Mouse (Mus musculus) erythroblast, adult 5-6 weeks (primary cell): ENCODE data around the gene Rad23a. TPM values are rescaled to one million over a fixed set of nuclear protein-coding genes. Genes with fewer than 3 reads are reported as not detected.
A peak's percentile ranks its signal among the peaks of the same experiment; 100 is the strongest.
"Not testable (repeated sequence)": the region's sequence is repeated elsewhere in the genome, so short reads cannot be mapped to it uniquely, and the experiment has no call there.

Experiments used
- ATAC-seq: replicated peaks from 2 replicates; pipeline ENCODE4 v1.8.0; 2016; ENCODE audit warnings: moderate number of reproducible peaks, mild to moderate bottlenecking, moderate TSS enrichment, inconsistent platforms; ENCODE audit not compliant: poor library complexity, low FRiP score, severe bottlenecking
- total RNA-seq, 2 experiments: library from RNA; stranded (forward) in 1 of 2; stranded (reverse) in 1 of 2; fragments of 150-400 nt in 1 of 2; fragments of 200-764, 138-1000 nt in 1 of 2; gene quantifications; 2 replicates each; pipeline versions ENCODE4 v1.2.3 to v1.2.4; 2015 to 2017; ENCODE audit warnings: low replicate concordance in 2 of 2

The Rad23a gene
- total RNA-seq, 2 experiments from 2014 or later = 379 to 572 TPM

GRCm38 (mm10) chr8:84844397-84845070 is 4.1 kb upstream of the Rad23a start:
- no peak for ATAC-seq

- ATAC-seq = no peak
Measured at GRCm38 (mm10) chr8:84841514-84841913, 1.0 kb upstream of the Rad23a start.

GRCm38 (mm10) chr8:84839875-84840247 is 604 bp downstream of the Rad23a start:
- no peak for ATAC-seq

GRCm38 (mm10) chr8:84839411-84839810 is 1.1 kb downstream of the Rad23a start:
- ATAC-seq = no peak

GRCm38 (mm10) chr8:84838513-84838912 is 2.0 kb downstream of the Rad23a start:
- ATAC-seq = peak; percentile 74

- peak; percentile 11 for ATAC-seq
Measured at GRCm38 (mm10) chr8:84837912-84838470, 2.5 kb downstream of the Rad23a start.

GRCm38 (mm10) chr8:84837149-84837911 is 3.1 kb downstream of the Rad23a start:
- ATAC-seq = no peak

GRCm38 (mm10) chr8:84834866-84835855 is 5.3 kb downstream of the Rad23a start:
- no peak for ATAC-seq

- ATAC-seq = no peak
Measured at GRCm38 (mm10) chr8:84834002-84834865, 6.2 kb downstream of the Rad23a start.

GRCm38 (mm10) chr8:84832759-84833742 is 7.4 kb downstream of the Rad23a start:
- ATAC-seq = peak; percentile 15; the same call in 1 of the 2 replicates

GRCm38 (mm10) chr8:84832034-84832717 is 8.3 kb downstream of the Rad23a start:
- ATAC-seq = peak; percentile 72

- peak; percentile 71 for ATAC-seq
Measured at GRCm38 (mm10) chr8:84831490-84831889, 9.0 kb downstream of the Rad23a start, which contains the start of gene Gadd45gip1. Gadd45gip1 (plus strand) TSS chr8:84831522.

GRCm38 (mm10) chr8:84826518-84826917 is 13.9 kb downstream of the Rad23a start:
- not testable (repeated sequence) for ATAC-seq

- no peak for ATAC-seq
Measured at GRCm38 (mm10) chr8:84825636-84826035, 14.8 kb downstream of the Rad23a start.

GRCm38 (mm10) chr8:84823653-84824052 is 16.8 kb downstream of the Rad23a start:
- peak; percentile 96 for ATAC-seq

GRCm38 (mm10) chr8:84822723-84823122 is 17.7 kb downstream of the Rad23a start, which contains the start of gene Dand5:
Dand5 (minus strand) TSS chr8:84822823.
- no peak for ATAC-seq

- ATAC-seq = no peak
Measured at GRCm38 (mm10) chr8:84816117-84816516, 24.3 kb downstream of the Rad23a start.
